Comparison of ENCODE assay signal across 8 mouse cellular contexts in the genomic region with DNA sequence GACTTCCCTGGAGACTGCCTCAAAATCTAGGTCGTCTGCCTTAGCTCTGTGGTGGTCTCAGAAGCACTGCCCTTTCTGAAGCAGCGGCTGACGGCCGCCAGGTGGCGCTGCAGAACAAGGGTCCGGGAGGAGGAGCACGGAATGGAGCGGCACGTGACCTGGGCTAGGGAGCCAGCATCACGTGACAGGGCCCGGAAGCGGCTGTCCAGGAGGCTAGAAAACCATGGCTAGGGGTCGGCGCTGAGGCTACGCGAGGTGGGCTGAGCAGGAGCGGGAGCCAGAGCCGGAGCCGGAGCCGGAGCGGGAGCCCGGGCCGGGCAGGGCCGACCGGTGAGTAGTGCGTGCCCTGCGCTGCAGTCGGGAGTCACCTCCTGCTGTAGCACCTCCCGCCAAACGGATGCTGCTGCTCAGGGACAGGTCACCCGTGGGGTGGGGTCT. TPM values are rescaled to one million over a fixed set of nuclear protein-coding genes. Genes with fewer than 3 reads are reported as not detected.
A peak's percentile ranks its signal among the peaks of the same experiment; 100 is the strongest.
DNase-seq lines count a peak whose midpoint lies in the region; ATAC-seq and TF ChIP-seq lines count a peak whose summit lies in the region.

Gene Slc36a1, plus strand, starts transcription at position 192 of the 438 bp plus-strand sequence.

- no peaks in the 10 kb centered on the region for H3K36me3 ChIP-seq in embryonic facial prominence, embryonic 15.5 days
- no peaks in the 10 kb centered on the region for H3K36me3 ChIP-seq in heart, embryonic 10.5 days
- H3K36me3 ChIP-seq in kidney, embryonic 15.5 days = no peaks in the 10 kb centered on the region

- no peaks in the 10 kb centered on the region for H3K9me3 ChIP-seq in embryonic facial prominence, embryonic 15.5 days (replicated peaks)
- no peaks in the 10 kb centered on the region for H3K9me3 ChIP-seq in heart, embryonic 10.5 days
- no peaks in the 10 kb centered on the region for H3K9me3 ChIP-seq in kidney, embryonic 15.5 days (replicated peaks)

- peaks cover 2% of the 10 kb centered on the region; the same call in 1 of the 2 replicates for H3K4me1 ChIP-seq in bone marrow, adult 2 months (ENCODE audit: control insufficient read depth, insufficient read depth, low read length)
- H3K4me1 ChIP-seq in embryonic facial prominence, embryonic 15.5 days = peaks cover 17% of the 10 kb centered on the region
- H3K4me1 ChIP-seq in heart, embryonic 10.5 days = 0 out of 2 replicates have a peak, but pooled peaks cover 5% of the 10 kb centered on the region
- peaks cover 29% of the 10 kb centered on the region for H3K4me1 ChIP-seq in kidney, embryonic 15.5 days

- peak; percentile 96 for TF ChIP-seq CTCF in bone marrow, adult 2 months (IDR thresholded peaks at IDR 0.05; ENCODE audit: control insufficient read depth, insufficient read depth, low read length)

- under 1% methylated on average over 31 of the region's 31 CpGs for WGBS in bone marrow, adult 2 months
- 0% methylated on average over 31 of the region's 31 CpGs for WGBS in embryonic facial prominence, embryonic 15.5 days
- WGBS in heart, embryonic 10.5 days = under 1% methylated on average over 31 of the region's 31 CpGs
- under 1% methylated on average over 30 of the region's 31 CpGs for WGBS in kidney, embryonic 15.5 days

- DNase-seq in 416B (ENCODE audit: low read depth) (peak; percentile 95), liver (peak; percentile 96)
- peak; percentile 97 for DNase-seq in heart, embryonic 10.5 days (ENCODE audit: low spot score)
- peak; percentile 93 to 99 for DNase-seq in spleen, postnatal 4 days (ENCODE audit: low spot score in 2 of 2)

- TF ChIP-seq POLR2A in bone marrow, adult 2 months (IDR thresholded peaks at IDR 0.05; ENCODE audit: borderline replicate concordance, control insufficient read depth, low read depth, low read length) = peak; percentile 61; the same call in 1 of the 2 replicates

- H3K27me3 ChIP-seq in embryonic facial prominence, embryonic 15.5 days = no peaks in the 10 kb centered on the region
- no peaks in the 10 kb centered on the region for H3K27me3 ChIP-seq in heart, embryonic 10.5 days (ENCODE audit: insufficient read depth, poor library complexity, severe bottlenecking)
- H3K27me3 ChIP-seq in kidney, embryonic 15.5 days = 0 out of 2 replicates have a peak, but pooled peaks cover 7% of the 10 kb centered on the region

- peak within 1 kb of the TSS; percentile 92 for H3K4me3 ChIP-seq in bone marrow, adult 2 months (replicated peaks; ENCODE audit: control insufficient read depth, low read depth, low read length)
- H3K4me3 ChIP-seq in embryonic facial prominence, embryonic 15.5 days (replicated peaks) = peak within 1 kb of the TSS; percentile 75
- H3K4me3 ChIP-seq in heart, embryonic 10.5 days = peak within 1 kb of the TSS; percentile 81
- H3K4me3 ChIP-seq in kidney, embryonic 15.5 days (replicated peaks) = peak within 1 kb of the TSS; percentile 87

- peak; percentile 85 for ATAC-seq in embryonic facial prominence, embryonic 15.5 days (ENCODE audit: insufficient number of reproducible peaks, low FRiP score, low TSS enrichment, low read depth)
- peak; percentile 93 for ATAC-seq in kidney, embryonic 15.5 days (replicated peaks; ENCODE audit: low FRiP score)
- peak; percentile 89 for ATAC-seq in monocyte, adult 5-6 weeks (replicated peaks; ENCODE audit: insufficient number of reproducible peaks, low FRiP score, low TSS enrichment, poor library complexity, severe bottlenecking)

- H3K9ac ChIP-seq in embryonic facial prominence, embryonic 15.5 days = peak within 1 kb of the TSS; percentile 77
- peak within 1 kb of the TSS; percentile 72 for H3K9ac ChIP-seq in kidney, embryonic 15.5 days

- peak within 1 kb of the TSS; percentile 88 for H3K4me2 ChIP-seq in embryonic facial prominence, embryonic 15.5 days (replicated peaks)
- H3K4me2 ChIP-seq in kidney, embryonic 15.5 days = peak within 1 kb of the TSS; percentile 99

- peak within 1 kb of the TSS; percentile 21; the same call in 1 of the 2 replicates for H3K27ac ChIP-seq in bone marrow, adult 2 months (ENCODE audit: control insufficient read depth, insufficient read depth, low read depth, low read length, poor library complexity)
- no peak within 1 kb of the TSS for H3K27ac ChIP-seq in embryonic facial prominence, embryonic 15.5 days (replicated peaks)
- peak within 1 kb of the TSS; percentile 81 for H3K27ac ChIP-seq in heart, embryonic 10.5 days
- no peak within 1 kb of the TSS for H3K27ac ChIP-seq in kidney, embryonic 15.5 days

RNA-seq across cellular contexts. Expression of gene Slc36a1, which starts in this region (rescaled TPM):
- 6.9 and 19.1 TPM in 2 replicates for polyA plus RNA-seq in bone marrow, adult 2 months (2011; ENCODE audit: insufficient read depth, insufficient read length, low replicate concordance, missing spikeins)
- 2.0 and 2.8 TPM in 2 replicates for polyA plus RNA-seq in embryonic facial prominence, embryonic 15.5 days (2015; fragmentation: Nextera tagmentation; extraction: Ambion mirVana)
- polyA plus RNA-seq in heart, embryonic 10.5 days (2016; fragmentation: Nextera tagmentation; extraction: Ambion mirVana) = 1.3 TPM in 2 replicates
- polyA plus RNA-seq in kidney, embryonic 15.5 days (2015; fragmentation: Nextera tagmentation; extraction: Ambion mirVana) = 1.5 and 3.1 TPM in 2 replicates
- total RNA-seq in monocyte, adult 5-6 weeks (2017) = 5.2 to 11.1 TPM (median 8.1 TPM) in 3 replicates

Comparison
In these comparisons a context has a peak if more than half of its experiments do, and no peak if none do; other contexts are left out.
1. H3K27ac ChIP-seq: peak in bone marrow, adult 2 months (single experiment) and heart, embryonic 10.5 days (single experiment); none in embryonic facial prominence, embryonic 15.5 days (single experiment) and kidney, embryonic 15.5 days (single experiment).
2. Peak in every context shown above with its lines, with median percentiles within 50 percentile points of each other: DNase-seq, H3K4me3 ChIP-seq and ATAC-seq.